Mouse (Mus musculus) central nervous system, embryonic 18 days (tissue): ENCODE results near the gene Cluh. TPM values are rescaled to one million over a fixed set of nuclear protein-coding genes. Genes with fewer than 3 reads are reported as not detected.

Source experiments
- polyA plus RNA-seq: library from polyadenylated mRNA; depleted of rRNA; stranded (reverse); fragments of >200 nt; gene quantifications from 2 replicates; pipeline ENCODE4 v1.2.3, GENCODE M21; 2012; rRNA removed

Gene Cluh
- polyA plus RNA-seq: 29.9 and 31.6 TPM in 2 replicates

GRCm38 (mm10) chr11:74649095-74649646, at the start of gene Cluh:
Gene Cluh (plus strand): TSS chr11:74649495.

GRCm38 (mm10) chr11:74610545-74611176, 38.6 kb upstream of the Cluh start, which contains the start of gene Rap1gap2:
Gene Rap1gap2 (minus strand): TSS chr11:74610915.

GRCm38 (mm10) chr11:74619201-74619955, 29.9 kb upstream of the Cluh start, which contains the start of gene Ccdc92b:
Gene Ccdc92b (plus strand): TSS chr11:74619605.

Other genes with a start within 250 kb of the Cluh start
- 28.6 and 29.5 TPM in 2 replicates for gene Rap1gap2, start 38.6 kb upstream of the Cluh start, polyA plus RNA-seq
- 9.4 and 10.8 TPM in 2 replicates for gene Ccdc92b, start 29.9 kb upstream of the Cluh start, polyA plus RNA-seq
- gene Pafah1b1, start 75.2 kb downstream of the Cluh start, polyA plus RNA-seq: 150 and 161 TPM in 2 replicates
- 18.1 and 18.4 TPM in 2 replicates for gene Mettl16, start 121.3 kb downstream of the Cluh start, polyA plus RNA-seq
- 16.0 and 18.9 TPM in 2 replicates for gene Mnt, start 181.4 kb downstream of the Cluh start, polyA plus RNA-seq
- 59.4 and 62.1 TPM in 2 replicates for gene Sgsm2, start 247.6 kb downstream of the Cluh start, polyA plus RNA-seq
- gene Tsr1, start 248.6 kb downstream of the Cluh start, polyA plus RNA-seq: 21.8 and 24.8 TPM in 2 replicates